Mouse (Mus musculus) cerebellum, adult 2 months (tissue): ENCODE results near the gene Prss48.

Experiments
- CTCF ChIP-seq: fragments of 200-500 bp; IDR thresholded peaks from 2 replicates; pipeline ENCODE4 v1.5.1; 2011; ENCODE audit warnings: low read depth, mild to moderate bottlenecking, control low read depth, low read length, moderate library complexity, borderline replicate concordance; ENCODE audit not compliant: insufficient read depth
- POLR2A ChIP-seq: fragments of 200-500 bp; IDR thresholded peaks from 2 replicates; pipeline ENCODE4 v1.6.1; 2011; ENCODE audit warnings: low read length, control low read depth, borderline replicate concordance; ENCODE audit not compliant: insufficient read depth

DNA sequence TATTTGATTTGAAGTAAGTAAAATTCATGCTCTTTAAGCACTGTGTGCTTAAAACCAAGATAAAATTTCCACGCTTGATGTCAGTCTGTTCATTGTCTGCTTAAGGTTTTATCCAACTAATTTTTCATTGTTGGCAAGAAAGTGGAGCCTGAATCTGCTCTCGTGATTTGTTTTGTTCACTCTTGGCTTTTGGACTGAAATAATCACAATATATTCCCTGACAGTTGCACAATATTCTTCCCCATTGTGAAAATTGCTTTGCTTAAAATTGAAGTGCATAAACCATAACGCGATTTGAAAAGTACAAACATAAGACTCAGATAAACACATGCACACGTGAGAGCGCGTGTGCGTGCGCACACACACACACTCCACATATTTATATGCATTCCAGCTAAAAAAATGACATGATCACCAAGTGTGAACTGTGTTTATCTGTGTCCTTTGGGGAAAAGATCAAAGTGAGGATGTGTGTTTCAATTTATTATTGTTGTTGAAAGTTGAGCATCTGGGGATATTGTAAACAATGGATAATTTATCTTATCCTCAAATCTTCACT is 35.7 kb upstream of the Prss48 start:
- TF ChIP-seq POLR2A (no peak), CTCF (no peak)
